Mouse (Mus musculus) midbrain, embryonic 13.5 days (tissue): ENCODE results near the gene Rps7. TPM values are rescaled to one million over a fixed set of nuclear protein-coding genes. Genes with fewer than 3 reads are reported as not detected.

Experiments
- ATAC-seq: fragments of 200-750 bp; cut with Nextera tagmentation; 2 replicates; pipeline ENCODE4 v1.8.0; 2017; ENCODE audit warnings: mild to moderate bottlenecking, moderate TSS enrichment, moderate library complexity
- H3K27ac ChIP-seq: fragments of 300-500 bp; sonication (generic); 2 replicates; pipeline ENCODE4 v1.5.1; 2015; ENCODE audit warnings: inconsistent platforms, mild to moderate bottlenecking, moderate library complexity
- H3K27me3 ChIP-seq: fragments of 300-500 bp; sonication (generic); 2 replicates; pipeline ENCODE4 v1.6.1; 2015; ENCODE audit warnings: mild to moderate bottlenecking, inconsistent platforms
- H3K36me3 ChIP-seq: fragments of 300-500 bp; sonication (generic); 2 replicates; pipeline ENCODE4 v1.6.1; 2015; ENCODE audit warnings: mild to moderate bottlenecking, inconsistent platforms
- H3K4me1 ChIP-seq: fragments of 300-500 bp; sonication (generic); replicated peaks from 2 replicates; pipeline ENCODE4 v1.6.1; 2015; ENCODE audit warnings: inconsistent platforms
- H3K4me2 ChIP-seq: fragments of 300-500 bp; sonication (generic); replicated peaks from 2 replicates; pipeline ENCODE4 v1.6.1; 2015; ENCODE audit warnings: moderate library complexity, mild to moderate bottlenecking, inconsistent platforms
- H3K4me3 ChIP-seq: fragments of 300-500 bp; sonication (generic); replicated peaks from 2 replicates; pipeline ENCODE4 v1.5.1; 2015; ENCODE audit warnings: mild to moderate bottlenecking, inconsistent platforms
- H3K9ac ChIP-seq: fragments of 300-500 bp; sonication (generic); replicated peaks from 2 replicates; pipeline ENCODE4 v1.6.1; 2015; ENCODE audit warnings: mild to moderate bottlenecking, inconsistent platforms
- H3K9me3 ChIP-seq: fragments of 300-500 bp; sonication (generic); 2 replicates; pipeline ENCODE4 v1.6.1; 2016; ENCODE audit warnings: mild to moderate bottlenecking, inconsistent platforms
- WGBS: fragments of 180-500 bp; shearing (Covaris S2); methylation state at CpG from one replicate; pipeline ENCODE4 v1.1.7; 2015; 5-methylcytosine and 5-hydroxymethylcytosine counted together
- microRNA-seq: library from miRNA; unstranded; fragments of <30 nt; microRNA quantifications from one replicate; pipeline ENCODE4, GENCODE M21; 2016
- polyA plus RNA-seq: library from polyadenylated mRNA; unstranded; fragments of >200 nt; fragmentation: Nextera tagmentation; extraction: Ambion mirVana; gene quantifications from 2 replicates; pipeline ENCODE4 v1.2.1, GENCODE M21; 2015

The Rps7 gene
- polyA plus RNA-seq, 1 experiment from 2014 or later, result 547 TPM

GRCm38 (mm10) chr12:28582423-28582822 is 53.3 kb downstream of the Rps7 start, which contains the start of gene Allc:
Gene Allc (minus strand): TSS chr12:28582523.
- Histone ChIP-seq H3K4me1 (no peaks in the 10 kb centered on the region), H3K27ac (no peak within 1 kb of the TSS), H3K27me3 (no peaks in the 10 kb centered on the region), H3K9ac (no peak within 1 kb of the TSS), H3K4me2 (no peak within 1 kb of the TSS), H3K4me3 (no peak within 1 kb of the TSS), H3K36me3 (no peaks in the 10 kb centered on the region), H3K9me3 (no peaks in the 10 kb centered on the region)
- WGBS, result 84% methylated on average over 8 of the region's 8 CpGs
- no peak for ATAC-seq

Small RNA genes within 50 kb of the gene (microRNA-seq; reads per million reads assigned to microRNA genes)
- not detected for gene Mir6937

Other genes with a start within 250 kb of the Rps7 start
- not detected in 2 replicates for gene Dcdc2c, start 83.6 kb downstream of the Rps7 start, polyA plus RNA-seq
- 0.13 TPM in 1 of 2 replicates, not detected in the other for gene Allc, start 53.4 kb downstream of the Rps7 start, polyA plus RNA-seq
- gene Colec11, start 12.6 kb downstream of the Rps7 start, polyA plus RNA-seq, result 0.75 and 1.2 TPM in 2 replicates
- gene Rnaseh1, start 13.6 kb upstream of the Rps7 start, polyA plus RNA-seq, result 24.9 and 28.7 TPM in 2 replicates
- 27.0 and 29.1 TPM in 2 replicates for gene Adi1, start 39.3 kb upstream of the Rps7 start, polyA plus RNA-seq
- 43.8 and 46.0 TPM in 2 replicates for gene Trappc12, start 114.5 kb upstream of the Rps7 start, polyA plus RNA-seq
- gene Eipr1, start 115.8 kb upstream of the Rps7 start, polyA plus RNA-seq, result 71.3 and 75.7 TPM in 2 replicates